Mouse (Mus musculus) spleen, adult 2 months (tissue): ENCODE data around the gene Clip4. TPM values are rescaled to one million over a fixed set of nuclear protein-coding genes. Genes with fewer than 3 reads are reported as not detected.

Source experiments
- DNase-seq, 2 experiments: peaks; one replicate each; pipeline versions ENCODE4 v3.0.0 to v3.0.0-alpha.2; 2012 to 2021; ENCODE audit warnings: low spot score in 2 of 2, low read depth in 1 of 2
- H3K27ac ChIP-seq: fragments of 200-500 bp; 2 replicates; pipeline ENCODE4 v1.5.1; 2012; ENCODE audit warnings: low read length, inconsistent platforms; ENCODE audit not compliant: insufficient read depth
- H3K27me3 ChIP-seq: fragments of 200-500 bp; 2 replicates; pipeline ENCODE4 v1.6.1; 2012; ENCODE audit warnings: mild to moderate bottlenecking, moderate library complexity, low read length, inconsistent platforms; ENCODE audit not compliant: control insufficient read depth, insufficient read depth
- H3K36me3 ChIP-seq: fragments of 200-500 bp; 2 replicates; pipeline ENCODE4 v1.6.1; 2012; ENCODE audit warnings: mild to moderate bottlenecking, low read length, inconsistent platforms; ENCODE audit not compliant: control insufficient read depth, insufficient read depth
- H3K4me1 ChIP-seq: fragments of 200-500 bp; 2 replicates; pipeline ENCODE4 v1.6.1; 2011; ENCODE audit warnings: inconsistent platforms; ENCODE audit not compliant: control insufficient read depth, insufficient read depth, insufficient read length
- H3K4me3 ChIP-seq: fragments of 200-500 bp; 2 replicates; pipeline ENCODE4 v1.5.1; 2011; ENCODE audit warnings: mild to moderate bottlenecking, inconsistent platforms; ENCODE audit not compliant: insufficient read depth, insufficient read length; ENCODE audit errors: extremely low read depth
- CTCF ChIP-seq: fragments of 200-500 bp; IDR thresholded peaks from 2 replicates; pipeline ENCODE4 v1.5.1; 2011; ENCODE audit warnings: mild to moderate bottlenecking, inconsistent platforms; ENCODE audit not compliant: insufficient read depth, insufficient read length, insufficient replicate concordance; ENCODE audit errors: extremely low read depth
- POLR2A ChIP-seq: fragments of 200-500 bp; IDR thresholded peaks from 2 replicates; pipeline ENCODE4 v1.6.1; 2011; ENCODE audit warnings: low read depth, low read length, inconsistent platforms
- WGBS: fragments of 180-500 bp; shearing (Covaris S2); methylation state at CpG from one replicate; pipeline ENCODE4 v1.1.7; 2018; 5-methylcytosine and 5-hydroxymethylcytosine counted together
- polyA plus RNA-seq: library from polyadenylated mRNA; depleted of rRNA; stranded (reverse); fragments of >200 nt; gene quantifications from 2 replicates; pipeline ENCODE4 v1.2.3, GENCODE M21; 2012

Clip4 gene
- polyA plus RNA-seq, 1 experiment = 0.69 TPM

- DNase-seq = no peak
- no peaks in the 10 kb centered on the region for H3K4me1 ChIP-seq
- H3K27me3 ChIP-seq = peaks cover 4% of the 10 kb centered on the region; the same call in 1 of the 2 replicates
- TF ChIP-seq POLR2A (no peak), CTCF (no peak)
- H3K27ac ChIP-seq = no peak overlapping the region
- no peaks in the 10 kb centered on the region for H3K36me3 ChIP-seq
- no peak overlapping the region for H3K4me3 ChIP-seq
Observed at GRCm38 (mm10) chr17:71786456-71786855, 18.2 kb downstream of the Clip4 start.

DNA sequence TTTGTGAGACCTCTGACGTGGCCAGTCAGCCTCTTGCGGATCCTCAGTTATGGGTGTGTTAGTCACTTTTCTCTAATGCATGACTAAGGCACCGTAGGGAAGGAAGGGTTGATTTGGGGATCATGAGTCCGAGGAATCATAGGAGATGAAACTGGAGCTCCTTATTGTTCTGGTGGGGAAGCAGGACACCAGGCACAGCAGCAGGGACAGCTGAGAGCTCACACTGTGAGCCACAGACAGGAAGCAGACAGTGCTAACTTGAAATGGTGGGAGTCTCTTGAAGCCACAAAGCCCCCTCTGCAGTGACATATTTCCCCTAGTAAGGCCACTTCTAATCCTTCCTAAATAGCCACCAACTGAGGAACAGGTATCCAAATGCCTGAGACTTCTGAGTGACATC, 22.8 kb downstream of the Clip4 start:
- 89% methylated on average over 4 of the region's 4 CpGs for WGBS
- TF ChIP-seq POLR2A (no peak), CTCF (no peak)

DNA sequence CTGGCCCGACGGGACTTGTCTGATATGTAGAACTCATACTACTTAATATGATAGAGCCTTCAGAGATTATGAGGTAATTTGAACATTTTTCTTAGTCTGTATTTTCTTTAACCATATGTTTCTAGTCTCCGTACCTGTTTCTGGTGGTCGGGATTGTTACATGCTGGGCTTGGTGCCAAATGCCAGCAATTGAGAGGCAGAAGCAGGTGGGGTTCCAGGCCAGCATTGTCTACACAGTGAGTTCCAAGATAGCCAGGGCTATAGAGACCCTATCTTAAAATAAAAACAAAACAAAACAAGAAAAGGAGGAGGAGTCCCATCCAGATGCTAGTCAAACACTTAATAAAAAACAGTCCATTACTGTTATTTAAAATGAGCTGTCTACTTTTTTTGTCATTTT, 23.3 kb downstream of the Clip4 start:
- 88% methylated on average over 4 of the region's 4 CpGs for WGBS
- H3K27ac ChIP-seq = no peak overlapping the region
- H3K27me3 ChIP-seq = no peaks in the 10 kb centered on the region
- no peaks in the 10 kb centered on the region for H3K36me3 ChIP-seq
- TF ChIP-seq POLR2A (no peak), CTCF (no peak)
- no peak for DNase-seq
- H3K4me1 ChIP-seq = no peaks in the 10 kb centered on the region
- H3K4me3 ChIP-seq = no peak overlapping the region

More for the DNA sequence above, 22.8 kb downstream of the Clip4 start:
- no peak for DNase-seq
- no peak overlapping the region for H3K27ac ChIP-seq
- H3K4me1 ChIP-seq = no peaks in the 10 kb centered on the region
- H3K4me3 ChIP-seq = no peak overlapping the region
- H3K36me3 ChIP-seq = no peaks in the 10 kb centered on the region
- no peaks in the 10 kb centered on the region for H3K27me3 ChIP-seq

GRCm38 (mm10) chr17:71795521-71796205, 27.4 kb downstream of the Clip4 start:
- DNase-seq = no peak
- H3K27ac ChIP-seq = no peak overlapping the region
- TF ChIP-seq CTCF = no peak
- TF ChIP-seq POLR2A = no peak
- H3K36me3 ChIP-seq = no peaks in the 10 kb centered on the region
- WGBS = 88% methylated on average over 15 of the region's 15 CpGs
- no peaks in the 10 kb centered on the region for H3K4me1 ChIP-seq
- H3K4me3 ChIP-seq = no peak overlapping the region
- H3K27me3 ChIP-seq = no peaks in the 10 kb centered on the region

DNA sequence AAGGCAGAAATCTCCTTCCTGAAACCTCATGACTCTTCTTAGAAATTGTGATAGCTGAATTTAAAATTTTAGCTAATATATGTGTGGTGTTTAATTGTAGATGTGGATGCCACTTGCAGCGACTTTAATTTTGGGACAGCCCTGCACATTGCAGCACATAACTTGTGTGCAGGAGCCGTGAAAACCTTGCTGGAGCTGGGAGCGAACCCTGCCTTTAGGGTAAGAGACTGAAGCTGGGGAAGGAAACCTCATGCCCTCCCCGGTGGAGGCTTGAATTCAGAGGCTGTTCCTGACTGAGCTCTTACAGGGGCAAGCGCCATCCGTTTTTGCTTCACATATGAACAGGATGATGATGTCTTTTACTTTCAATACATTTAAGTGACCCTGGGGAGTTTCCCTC, 35.2 kb downstream of the Clip4 start:
- 95% methylated on average over 6 of the region's 6 CpGs for WGBS
- no peak for TF ChIP-seq CTCF
- no peak for TF ChIP-seq POLR2A
- H3K27ac ChIP-seq = no peak overlapping the region
- DNase-seq = no peak
- no peaks in the 10 kb centered on the region for H3K27me3 ChIP-seq
- H3K4me1 ChIP-seq = no peaks in the 10 kb centered on the region
- H3K4me3 ChIP-seq = no peak overlapping the region
- H3K36me3 ChIP-seq = no peaks in the 10 kb centered on the region

DNA sequence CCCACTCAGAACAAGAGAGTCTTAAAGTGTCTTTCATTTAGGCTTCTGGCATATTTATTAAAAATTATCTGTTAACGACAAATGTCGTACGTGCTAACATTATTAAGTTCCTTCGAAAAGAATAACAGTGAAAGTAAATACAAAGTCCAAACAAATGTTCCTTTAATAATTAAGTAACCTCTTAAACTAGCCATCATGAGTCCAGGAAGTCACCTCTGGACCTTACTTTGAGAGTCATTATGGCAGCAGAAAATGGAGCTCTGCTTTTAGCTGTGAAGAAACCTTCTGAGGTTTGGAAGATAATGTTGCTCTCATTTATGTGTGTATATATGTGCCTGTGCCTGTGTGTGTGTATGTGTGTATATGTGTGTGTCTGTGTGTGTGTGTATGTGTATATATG, 35.6 kb downstream of the Clip4 start:
- Histone ChIP-seq H3K27me3 (no peaks in the 10 kb centered on the region), H3K27ac (no peak overlapping the region), H3K36me3 (no peaks in the 10 kb centered on the region), H3K4me1 (no peaks in the 10 kb centered on the region), H3K4me3 (no peak overlapping the region)
- 95% methylated on average over 4 of the region's 4 CpGs for WGBS
- no peak for DNase-seq
- TF ChIP-seq POLR2A (no peak), CTCF (no peak)

DNA sequence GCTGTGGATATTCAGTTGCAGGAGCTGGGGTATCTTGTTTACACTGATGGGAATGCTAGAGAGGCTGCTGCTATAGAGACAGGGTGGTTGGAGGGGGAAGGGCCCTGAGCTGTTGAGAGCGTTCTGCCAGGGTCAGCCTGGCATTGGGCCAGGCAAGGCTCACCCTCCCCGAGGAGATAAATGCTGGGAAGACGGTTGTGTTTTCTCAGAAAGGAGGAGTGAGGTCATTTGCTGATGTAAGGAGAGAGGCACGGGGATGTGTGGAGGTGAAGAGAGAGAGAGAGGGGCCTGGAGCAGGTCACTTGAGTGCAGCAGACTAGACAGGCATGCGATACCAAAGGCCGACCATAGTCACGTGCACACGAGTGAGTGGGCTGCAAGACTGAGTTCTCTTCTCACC, 42.8 kb downstream of the Clip4 start:
- no peak for DNase-seq
- no peaks in the 10 kb centered on the region for H3K36me3 ChIP-seq
- WGBS = 76% methylated on average over 8 of the region's 8 CpGs
- H3K27me3 ChIP-seq = no peaks in the 10 kb centered on the region
- H3K4me1 ChIP-seq = no peaks in the 10 kb centered on the region
- TF ChIP-seq POLR2A (no peak), CTCF (no peak)
- no peak overlapping the region for H3K4me3 ChIP-seq
- no peak overlapping the region for H3K27ac ChIP-seq
